Mouse (Mus musculus) forebrain, embryonic 13.5 days (tissue): ENCODE measurements at regions not wholly inside any gene's neighbourhood (a gene's known extent, or its start where the extent isn't known, plus 50 kb on each side); places are given as distances from the start of the nearest gene placed in this dataset.
A peak's percentile ranks its signal among the peaks of the same experiment; 100 is the strongest.

Experiments used
- ATAC-seq: fragments of 200-750 bp; cut with Nextera tagmentation; 2 replicates; pipeline ENCODE4 v1.8.0; 2017
- H3K27ac ChIP-seq: fragments of 300-500 bp; sonication (generic); 2 replicates; pipeline ENCODE4 v1.5.1; 2015; ENCODE audit warnings: inconsistent platforms, mild to moderate bottlenecking, moderate library complexity
- H3K27me3 ChIP-seq: fragments of 300-500 bp; sonication (generic); 2 replicates; pipeline ENCODE4 v1.6.1; 2015; ENCODE audit warnings: mild to moderate bottlenecking, inconsistent platforms
- H3K36me3 ChIP-seq: fragments of 300-500 bp; sonication (generic); 2 replicates; pipeline ENCODE4 v1.6.1; 2015; ENCODE audit warnings: mild to moderate bottlenecking, inconsistent platforms; ENCODE audit not compliant: poor library complexity, severe bottlenecking
- H3K4me1 ChIP-seq: fragments of 300-500 bp; sonication (generic); 2 replicates; pipeline ENCODE4 v1.6.1; 2015; ENCODE audit warnings: inconsistent platforms
- H3K4me2 ChIP-seq: fragments of 300-500 bp; sonication (generic); 2 replicates; pipeline ENCODE4 v1.6.1; 2015; ENCODE audit warnings: inconsistent platforms, mild to moderate bottlenecking, moderate library complexity
- H3K4me3 ChIP-seq: fragments of 300-500 bp; sonication (generic); 2 replicates; pipeline ENCODE4 v1.5.1; 2015; ENCODE audit warnings: mild to moderate bottlenecking, inconsistent platforms
- H3K9ac ChIP-seq: fragments of 300-500 bp; sonication (generic); 2 replicates; pipeline ENCODE4 v1.6.1; 2015; ENCODE audit warnings: mild to moderate bottlenecking, inconsistent platforms
- H3K9me3 ChIP-seq: fragments of 300-500 bp; sonication (generic); replicated peaks from 2 replicates; pipeline ENCODE4 v1.6.1; 2016; ENCODE audit warnings: inconsistent platforms
- WGBS: fragments of 180-500 bp; shearing (Covaris S2); methylation state at CpG from one replicate; pipeline ENCODE4 v1.1.7; 2015; 5-methylcytosine and 5-hydroxymethylcytosine counted together

GRCm38 (mm10) chr17:14538527-14538926, 155.5 kb downstream of the Thbs2 start:
- Histone ChIP-seq H3K36me3 (no peaks in the 10 kb centered on the region), H3K9ac (no peak overlapping the region), H3K4me1 (no peaks in the 10 kb centered on the region), H3K9me3 (no peaks in the 10 kb centered on the region), H3K4me2 (no peak overlapping the region), H3K27ac (no peak overlapping the region), H3K27me3 (no peaks in the 10 kb centered on the region), H3K4me3 (no peak overlapping the region)
- no peak for ATAC-seq
- 76% methylated on average over 3 of the region's 3 CpGs for WGBS

- no peak for ATAC-seq
- H3K36me3 ChIP-seq: no peaks in the 10 kb centered on the region
- H3K9me3 ChIP-seq: no peaks in the 10 kb centered on the region
- no peaks in the 10 kb centered on the region for H3K4me1 ChIP-seq
- no peak overlapping the region for H3K4me2 ChIP-seq
- H3K9ac ChIP-seq: no peak overlapping the region
- no peak overlapping the region for H3K27ac ChIP-seq
- no peak overlapping the region for H3K4me3 ChIP-seq
- WGBS: 88% methylated on average over 4 of the region's 4 CpGs
- no peaks in the 10 kb centered on the region for H3K27me3 ChIP-seq
These were observed 161.1 kb downstream of the Thbs2 start for GRCm38 (mm10) chr17:14532979-14533314.

- 90% methylated on average over 8 of the region's 8 CpGs for WGBS
- H3K9me3 ChIP-seq: no peaks in the 10 kb centered on the region
- no peak for ATAC-seq
These were observed 161.6 kb downstream of the Thbs2 start for GRCm38 (mm10) chr17:14532298-14532978.

GRCm38 (mm10) chr17:14531796-14532195, 162.2 kb downstream of the Thbs2 start:
- H3K27ac ChIP-seq: no peak overlapping the region
- no peaks in the 10 kb centered on the region for H3K27me3 ChIP-seq
- no peak overlapping the region for H3K9ac ChIP-seq
- H3K4me1 ChIP-seq: no peaks in the 10 kb centered on the region
- no peak overlapping the region for H3K4me3 ChIP-seq
- H3K4me2 ChIP-seq: no peak overlapping the region
- no peaks in the 10 kb centered on the region for H3K9me3 ChIP-seq
- H3K36me3 ChIP-seq: no peaks in the 10 kb centered on the region
- 88% methylated on average over 3 of the region's 3 CpGs for WGBS
- no peak for ATAC-seq

More at GRCm38 (mm10) chr17:14532298-14532978, 161.6 kb downstream of the Thbs2 start:
- no peaks in the 10 kb centered on the region for H3K36me3 ChIP-seq
- H3K4me1 ChIP-seq: no peaks in the 10 kb centered on the region
- no peaks in the 10 kb centered on the region for H3K27me3 ChIP-seq
- H3K4me2 ChIP-seq: no peak overlapping the region
- no peak overlapping the region for H3K27ac ChIP-seq
- H3K4me3 ChIP-seq: no peak overlapping the region
- no peak overlapping the region for H3K9ac ChIP-seq

- Histone ChIP-seq H3K27me3 (no peaks in the 10 kb centered on the region), H3K36me3 (no peaks in the 10 kb centered on the region), H3K4me3 (no peak overlapping the region), H3K4me1 (no peaks in the 10 kb centered on the region), H3K9me3 (no peaks in the 10 kb centered on the region), H3K4me2 (no peak overlapping the region), H3K27ac (no peak overlapping the region), H3K9ac (no peak overlapping the region)
- 76% methylated on average over 2 of the region's 2 CpGs for WGBS
- no peak for ATAC-seq
These were observed 166.3 kb downstream of the Thbs2 start for GRCm38 (mm10) chr17:14527691-14528090.

GRCm38 (mm10) chr17:14525255-14525654, 168.8 kb downstream of the Thbs2 start:
- Histone ChIP-seq H3K27me3 (0 out of 2 replicates have a peak, but pooled peaks cover 3% of the 10 kb centered on the region), H3K36me3 (no peaks in the 10 kb centered on the region), H3K4me1 (no peaks in the 10 kb centered on the region), H3K4me2 (no peak overlapping the region), H3K9ac (no peak overlapping the region; the same call in 1 of the 2 replicates), H3K27ac (no peak overlapping the region), H3K4me3 (no peak overlapping the region), H3K9me3 (no peaks in the 10 kb centered on the region)
- ATAC-seq: no peak
- WGBS: 69% methylated on average over 7 of the region's 7 CpGs

- ATAC-seq: peak; percentile 63
- WGBS: 50% methylated on average over 13 of the region's 13 CpGs
- H3K27ac ChIP-seq: no peak overlapping the region
These were observed 169.4 kb downstream of the Thbs2 start for GRCm38 (mm10) chr17:14524426-14525236.

GRCm38 (mm10) chr17:14522011-14522410, 172.0 kb downstream of the Thbs2 start:
- 74% methylated on average over 2 of the region's 2 CpGs for WGBS
- no peak for ATAC-seq
- Histone ChIP-seq H3K9me3 (no peaks in the 10 kb centered on the region), H3K36me3 (no peaks in the 10 kb centered on the region), H3K4me3 (no peak overlapping the region), H3K4me1 (no peaks in the 10 kb centered on the region), H3K4me2 (no peak overlapping the region), H3K27ac (no peak overlapping the region), H3K27me3 (0 out of 2 replicates have a peak, but pooled peaks cover 3% of the 10 kb centered on the region), H3K9ac (no peak overlapping the region)

More at GRCm38 (mm10) chr17:14524426-14525236, 169.4 kb downstream of the Thbs2 start:
- Histone ChIP-seq H3K4me2 (no peak overlapping the region), H3K4me3 (no peak overlapping the region), H3K9me3 (no peaks in the 10 kb centered on the region), H3K27me3 (0 out of 2 replicates have a peak, but pooled peaks cover 3% of the 10 kb centered on the region), H3K4me1 (no peaks in the 10 kb centered on the region), H3K9ac (no peak overlapping the region; the same call in 1 of the 2 replicates), H3K36me3 (no peaks in the 10 kb centered on the region)

GRCm38 (mm10) chr17:14520565-14520964, 173.5 kb downstream of the Thbs2 start:
- Histone ChIP-seq H3K4me3 (no peak overlapping the region), H3K9me3 (no peaks in the 10 kb centered on the region), H3K27me3 (0 out of 2 replicates have a peak, but pooled peaks cover 3% of the 10 kb centered on the region), H3K4me1 (no peaks in the 10 kb centered on the region), H3K36me3 (no peaks in the 10 kb centered on the region), H3K27ac (no peak overlapping the region), H3K9ac (no peak overlapping the region), H3K4me2 (no peak overlapping the region)
- 16% methylated on average over 5 of the region's 5 CpGs for WGBS
- ATAC-seq: peak; percentile 52

GRCm38 (mm10) chr17:14519367-14519766, 174.7 kb downstream of the Thbs2 start:
- no peak overlapping the region for H3K9ac ChIP-seq
- H3K4me2 ChIP-seq: no peak overlapping the region
- H3K4me3 ChIP-seq: no peak overlapping the region
- no peaks in the 10 kb centered on the region for H3K36me3 ChIP-seq
- H3K27ac ChIP-seq: no peak overlapping the region
- no peak for ATAC-seq
- no peaks in the 10 kb centered on the region for H3K4me1 ChIP-seq
- WGBS: 89% methylated on average over 4 of the region's 4 CpGs
- H3K9me3 ChIP-seq: no peaks in the 10 kb centered on the region
- H3K27me3 ChIP-seq: 0 out of 2 replicates have a peak, but pooled peaks cover 3% of the 10 kb centered on the region

GRCm38 (mm10) chr17:14518216-14518615, 175.8 kb downstream of the Thbs2 start:
- ATAC-seq: no peak
- H3K27me3 ChIP-seq: 0 out of 2 replicates have a peak, but pooled peaks cover 3% of the 10 kb centered on the region
- no peaks in the 10 kb centered on the region for H3K4me1 ChIP-seq
- no peak overlapping the region for H3K27ac ChIP-seq
- H3K36me3 ChIP-seq: no peaks in the 10 kb centered on the region
- H3K9me3 ChIP-seq: no peaks in the 10 kb centered on the region
- H3K4me2 ChIP-seq: no peak overlapping the region
- WGBS: 79% methylated on average over 12 of the region's 12 CpGs
- H3K9ac ChIP-seq: no peak overlapping the region
- H3K4me3 ChIP-seq: no peak overlapping the region

GRCm38 (mm10) chr17:14517368-14517767, 176.7 kb downstream of the Thbs2 start:
- no peak overlapping the region for H3K27ac ChIP-seq
- H3K27me3 ChIP-seq: 0 out of 2 replicates have a peak, but pooled peaks cover 3% of the 10 kb centered on the region
- WGBS: 80% methylated on average over 5 of the region's 5 CpGs
- H3K4me2 ChIP-seq: no peak overlapping the region
- no peak for ATAC-seq
- H3K4me3 ChIP-seq: no peak overlapping the region
- H3K4me1 ChIP-seq: no peaks in the 10 kb centered on the region
- H3K9me3 ChIP-seq: no peaks in the 10 kb centered on the region
- no peak overlapping the region for H3K9ac ChIP-seq
- no peaks in the 10 kb centered on the region for H3K36me3 ChIP-seq
